Mouse (Mus musculus): ENCODE data around the gene Ppp2r2d.

Ppp2r2d gene

GRCm38 (mm10) chr7:138845544-138846391, at the start of gene Ppp2r2d, which contains the start of gene Mapk1ip1:
Ppp2r2d (plus strand) TSS chr7:138846079.
Mapk1ip1 (minus strand) TSS chr7:138846273.
- peak; percentile 97 for DNase-seq (ENCODE audit: low spot score)

GRCm38 (mm10) chr7:138803386-138803785, 42.5 kb upstream of the Ppp2r2d start:
- DNase-seq (ENCODE audit: low spot score), result no peak

GRCm38 (mm10) chr7:138807146-138807545, 38.7 kb upstream of the Ppp2r2d start:
- DNase-seq (ENCODE audit: low spot score), result no peak

- DNase-seq (ENCODE audit: low spot score), result no peak
These were observed 32.5 kb upstream of the Ppp2r2d start for GRCm38 (mm10) chr7:138813213-138813875.

GRCm38 (mm10) chr7:138818314-138818713, 27.6 kb upstream of the Ppp2r2d start:
- peak; percentile 50 for DNase-seq (ENCODE audit: low spot score)

GRCm38 (mm10) chr7:138824423-138824822, 21.5 kb upstream of the Ppp2r2d start:
- DNase-seq (ENCODE audit: low spot score), result no peak

GRCm38 (mm10) chr7:138824995-138825756, 20.7 kb upstream of the Ppp2r2d start:
- DNase-seq (ENCODE audit: low spot score), result no peak

GRCm38 (mm10) chr7:138827812-138828211, 18.1 kb upstream of the Ppp2r2d start:
- DNase-seq (ENCODE audit: low spot score), result peak; percentile 82

GRCm38 (mm10) chr7:138835028-138835427, 10.9 kb upstream of the Ppp2r2d start:
- DNase-seq (ENCODE audit: low spot score), result peak; percentile 42

- peak; percentile 87 for DNase-seq (ENCODE audit: low spot score)
These were observed 5.3 kb upstream of the Ppp2r2d start for GRCm38 (mm10) chr7:138840594-138841021.

GRCm38 (mm10) chr7:138841436-138842151, 4.3 kb upstream of the Ppp2r2d start:
- DNase-seq (ENCODE audit: low spot score), result no peak

GRCm38 (mm10) chr7:138843421-138843820, 2.5 kb upstream of the Ppp2r2d start:
- no peak for DNase-seq (ENCODE audit: low spot score)

GRCm38 (mm10) chr7:138845111-138845510, 768 bp upstream of the Ppp2r2d start:
- no peak for DNase-seq (ENCODE audit: low spot score)

- DNase-seq (ENCODE audit: low spot score), result no peak
These were observed 668 bp downstream of the Ppp2r2d start for GRCm38 (mm10) chr7:138846502-138846991.

GRCm38 (mm10) chr7:138847316-138848027, 1.6 kb downstream of the Ppp2r2d start:
- no peak for DNase-seq (ENCODE audit: low spot score)

GRCm38 (mm10) chr7:138848028-138848920, 2.4 kb downstream of the Ppp2r2d start:
- no peak for DNase-seq (ENCODE audit: low spot score)

- no peak for DNase-seq (ENCODE audit: low spot score)
These were observed 4.2 kb downstream of the Ppp2r2d start for GRCm38 (mm10) chr7:138850083-138850482.

GRCm38 (mm10) chr7:138853417-138854031, 7.6 kb downstream of the Ppp2r2d start:
- no peak for DNase-seq (ENCODE audit: low spot score)

GRCm38 (mm10) chr7:138854201-138854600, 8.3 kb downstream of the Ppp2r2d start:
- DNase-seq (ENCODE audit: low spot score), result no peak

Measured in retina, embryonic 14.5 days (tissue).